Mouse (Mus musculus): ENCODE measurements around the gene Dmkn.
"Not testable (repeated sequence)": the region's sequence is repeated elsewhere in the genome, so short reads cannot be mapped to it uniquely, and the experiment has no call there.

DNA sequence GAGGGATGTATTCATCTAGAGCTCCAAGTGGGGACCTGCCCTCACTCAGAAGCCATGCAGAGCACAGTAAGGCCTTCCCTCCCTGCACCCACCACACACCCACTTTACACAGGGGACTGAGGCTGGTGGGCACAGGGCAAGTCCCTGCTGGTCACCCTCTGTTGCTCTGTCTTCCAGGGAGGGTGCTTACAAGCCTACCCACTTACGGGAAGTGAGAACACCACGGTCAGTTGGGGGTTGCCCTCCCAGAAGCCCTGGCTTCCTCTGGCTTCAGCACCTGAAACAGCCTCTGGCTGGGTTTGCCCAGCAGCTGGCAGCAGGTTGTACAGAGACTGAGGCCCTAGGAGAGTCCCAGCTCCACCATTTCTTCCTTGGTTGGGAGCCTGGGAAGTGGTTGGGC is 21.0 kb upstream of the Dmkn start:
- TF ChIP-seq POLR2A (IDR thresholded peaks at IDR 0.05; ENCODE audit: borderline replicate concordance, extremely low read depth, low read depth, low read length); CTCF (IDR thresholded peaks at IDR 0.05; ENCODE audit: insufficient read depth, low read length): not testable (repeated sequence)

Measured in lung, adult 2 months (tissue).